Mouse (Mus musculus) cerebellum, adult 2 months (tissue): ENCODE measurements around the gene Kcnh2. TPM values are rescaled to one million over a fixed set of nuclear protein-coding genes. Genes with fewer than 3 reads are reported as not detected.

Experiments
- DNase-seq, 2 experiments: peaks; one replicate each; pipeline ENCODE4 v3.0.0; 2021
- H3K27ac ChIP-seq: fragments of 200-500 bp; 2 replicates; pipeline ENCODE4 v1.5.1; 2012; ENCODE audit warnings: low read length, control low read depth, inconsistent platforms; ENCODE audit not compliant: insufficient read depth
- H3K27me3 ChIP-seq: fragments of 200-500 bp; 2 replicates; pipeline ENCODE4 v1.6.1; 2012; ENCODE audit warnings: inconsistent platforms, mild to moderate bottlenecking, low read length, moderate library complexity; ENCODE audit not compliant: control insufficient read depth, insufficient read depth
- H3K4me1 ChIP-seq: fragments of 200-500 bp; 2 replicates; pipeline ENCODE4 v1.6.1; 2011; ENCODE audit warnings: low read length; ENCODE audit not compliant: control insufficient read depth, insufficient read depth
- H3K4me3 ChIP-seq: fragments of 200-500 bp; replicated peaks from 2 replicates; pipeline ENCODE3; 2011; ENCODE audit warnings: mild to moderate bottlenecking, low read depth, low read length, control low read depth; ENCODE audit not compliant: insufficient read depth
- CTCF ChIP-seq: fragments of 200-500 bp; IDR thresholded peaks from 2 replicates; pipeline ENCODE4 v1.5.1; 2011; ENCODE audit warnings: low read depth, mild to moderate bottlenecking, control low read depth, low read length, moderate library complexity, borderline replicate concordance; ENCODE audit not compliant: insufficient read depth
- POLR2A ChIP-seq: fragments of 200-500 bp; IDR thresholded peaks from 2 replicates; pipeline ENCODE4 v1.6.1; 2011; ENCODE audit warnings: low read length, control low read depth, borderline replicate concordance; ENCODE audit not compliant: insufficient read depth
- WGBS: fragments of 180-500 bp; shearing (Covaris S2); methylation state at CpG from one replicate; pipeline ENCODE4 v1.1.7; 2018; 5-methylcytosine and 5-hydroxymethylcytosine counted together
- polyA plus RNA-seq: library from polyadenylated mRNA; depleted of rRNA; stranded (reverse); fragments of >200 nt; gene quantifications from 2 replicates; pipeline ENCODE4 v1.2.3, GENCODE M21; 2012

Kcnh2 gene
- polyA plus RNA-seq, 1 experiment: 85.2 TPM

- no peaks in the 10 kb centered on the region; the same call in 1 of the 2 replicates for H3K4me1 ChIP-seq
- no peak for DNase-seq
- TF ChIP-seq CTCF (no peak), POLR2A (no peak)
- H3K4me3 ChIP-seq: no peak overlapping the region
- no peak overlapping the region for H3K27ac ChIP-seq
- WGBS: 27% methylated on average over 6 of the region's 6 CpGs
- no peaks in the 10 kb centered on the region for H3K27me3 ChIP-seq
Observed at GRCm38 (mm10) chr5:24374216-24374615, 22.8 kb upstream of the Kcnh2 start.

GRCm38 (mm10) chr5:24373807-24374206 lies 22.4 kb upstream of the Kcnh2 start:
- H3K27me3 ChIP-seq: no peaks in the 10 kb centered on the region
- no peaks in the 10 kb centered on the region; the same call in 1 of the 2 replicates for H3K4me1 ChIP-seq
- WGBS: 87% methylated on average over 5 of the region's 5 CpGs
- TF ChIP-seq CTCF (no peak), POLR2A (no peak)
- no peak overlapping the region for H3K27ac ChIP-seq
- H3K4me3 ChIP-seq: no peak overlapping the region
- no peak for DNase-seq

GRCm38 (mm10) chr5:24369767-24370166 lies 18.4 kb upstream of the Kcnh2 start:
- DNase-seq: no peak
- Histone ChIP-seq H3K4me1 (no peaks in the 10 kb centered on the region; the same call in 1 of the 2 replicates), H3K27me3 (no peaks in the 10 kb centered on the region), H3K4me3 (no peak overlapping the region), H3K27ac (no peak overlapping the region)
- WGBS: 76% methylated on average over 9 of the region's 9 CpGs
- TF ChIP-seq CTCF (no peak), POLR2A (no peak)

- WGBS: 84% methylated on average over 9 of the region's 9 CpGs
- Histone ChIP-seq H3K27ac (no peak overlapping the region), H3K4me1 (no peaks in the 10 kb centered on the region; the same call in 1 of the 2 replicates), H3K4me3 (no peak overlapping the region), H3K27me3 (no peaks in the 10 kb centered on the region)
- TF ChIP-seq POLR2A (no peak), CTCF (no peak)
- DNase-seq: no peak
Observed at GRCm38 (mm10) chr5:24366426-24366825, 15.0 kb upstream of the Kcnh2 start.

GRCm38 (mm10) chr5:24365528-24365927 lies 14.1 kb upstream of the Kcnh2 start:
- Histone ChIP-seq H3K4me1 (no peaks in the 10 kb centered on the region; the same call in 1 of the 2 replicates), H3K27ac (no peak overlapping the region), H3K4me3 (no peak overlapping the region), H3K27me3 (no peaks in the 10 kb centered on the region)
- no peak for DNase-seq
- TF ChIP-seq CTCF (no peak), POLR2A (no peak)
- 57% methylated on average over 5 of the region's 5 CpGs for WGBS

GRCm38 (mm10) chr5:24364963-24365362 lies 13.6 kb upstream of the Kcnh2 start:
- Histone ChIP-seq H3K4me1 (no peaks in the 10 kb centered on the region; the same call in 1 of the 2 replicates), H3K27ac (no peak overlapping the region), H3K27me3 (no peaks in the 10 kb centered on the region), H3K4me3 (no peak overlapping the region)
- no peak for DNase-seq
- WGBS: 70% methylated on average over 10 of the region's 10 CpGs
- TF ChIP-seq CTCF (no peak), POLR2A (no peak)

- H3K27me3 ChIP-seq: no peaks in the 10 kb centered on the region
- no peak within 1 kb of the TSS for H3K27ac ChIP-seq
- no peak within 1 kb of the TSS for H3K4me3 ChIP-seq
- DNase-seq: no peak
- no peaks in the 10 kb centered on the region for H3K4me1 ChIP-seq
- no peak for TF ChIP-seq POLR2A
- WGBS: 59% methylated on average over 12 of the region's 12 CpGs
Observed at GRCm38 (mm10) chr5:24364508-24364907, 13.1 kb upstream of the Kcnh2 start, which contains the start of gene Nos3. Nos3 (plus strand) TSS chr5:24364810.

GRCm38 (mm10) chr5:24364061-24364460 lies 12.7 kb upstream of the Kcnh2 start:
- no peak for DNase-seq
- no peak overlapping the region for H3K4me3 ChIP-seq
- H3K27me3 ChIP-seq: no peaks in the 10 kb centered on the region
- WGBS: 74% methylated on average over 3 of the region's 3 CpGs
- H3K27ac ChIP-seq: no peak overlapping the region
- no peaks in the 10 kb centered on the region for H3K4me1 ChIP-seq
- no peak for TF ChIP-seq CTCF
- TF ChIP-seq POLR2A: no peak

- WGBS: 79% methylated on average over 2 of the region's 2 CpGs
- DNase-seq: no peak
Observed at GRCm38 (mm10) chr5:24363467-24363866, 12.1 kb upstream of the Kcnh2 start.

More at GRCm38 (mm10) chr5:24363467-24363866, 12.1 kb upstream of the Kcnh2 start:
- H3K4me3 ChIP-seq: no peak overlapping the region
- H3K27ac ChIP-seq: no peak overlapping the region
- H3K4me1 ChIP-seq: no peaks in the 10 kb centered on the region
- no peaks in the 10 kb centered on the region for H3K27me3 ChIP-seq
- TF ChIP-seq CTCF (no peak), POLR2A (no peak)
